Mouse (Mus musculus) lung, adult 18-20 months (tissue): Measurements from ENCODE around the gene Noa1.

Experiments
- DNase-seq, 2 experiments: peaks; one replicate each; pipeline ENCODE4 v3.0.0; 2022; ENCODE audit warnings: mixed read lengths in 2 of 2

Gene Noa1

GRCm38 (mm10) chr5:77252115-77252827, 57.6 kb downstream of the Noa1 start:
- no peak for DNase-seq

- no peak for DNase-seq
Measured at GRCm38 (mm10) chr5:77251656-77252055, 58.2 kb downstream of the Noa1 start.

- no peak for DNase-seq
Measured at GRCm38 (mm10) chr5:77250083-77250482, 59.8 kb downstream of the Noa1 start.

GRCm38 (mm10) chr5:77245787-77246671, 63.9 kb downstream of the Noa1 start:
- peak; percentile 18 to 36 for DNase-seq

GRCm38 (mm10) chr5:77245463-77245786, 64.5 kb downstream of the Noa1 start:
- DNase-seq = no peak

- no peak for DNase-seq
Measured at GRCm38 (mm10) chr5:77244331-77244987, 65.4 kb downstream of the Noa1 start.
